ENCODE assay signal across 9 mouse cellular contexts in the genomic region with DNA sequence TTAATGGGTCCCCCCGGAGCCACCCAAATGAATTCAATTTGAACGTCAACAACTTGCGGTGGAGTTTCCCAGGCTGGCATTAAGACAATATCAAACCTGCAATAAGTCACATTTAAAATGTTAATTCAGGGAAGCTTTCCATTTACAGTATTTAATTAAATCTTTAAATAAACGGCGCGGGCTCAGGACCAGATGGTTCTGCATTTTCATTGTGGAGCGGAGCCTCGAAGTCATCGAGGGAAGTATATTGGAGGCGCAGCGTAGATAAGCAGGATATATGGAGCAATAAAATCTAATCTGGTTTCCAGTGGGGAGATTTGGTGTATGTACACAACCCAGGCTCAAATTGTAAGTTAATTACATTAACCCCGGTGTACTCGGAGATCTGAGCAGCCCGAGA.
DNase-seq lines count a peak whose midpoint lies in the region; ATAC-seq and TF ChIP-seq lines count a peak whose summit lies in the region.
"Had no signal": no experiment of that assay in that cellular context is flagged by ENCODE, and none has a peak within 500 bp of the region (broad histone marks: within the 10 kb centered on the region; RNA-seq: fewer than 3 reads in every experiment).

No protein-coding gene starts in this region.

- H3K36me3 ChIP-seq in heart, adult 2 months (ENCODE audit: control insufficient read depth, insufficient read depth, low read length): no peaks in the 10 kb centered on the region
- no peaks in the 10 kb centered on the region for H3K36me3 ChIP-seq in neural tube, embryonic 11.5 days (ENCODE audit: control insufficient read depth, insufficient read depth, low read length)
- H3K36me3 ChIP-seq in limb, embryonic 11.5 days (ENCODE audit: control insufficient read depth, insufficient read depth, low read length): no peaks in the 10 kb centered on the region; the same call in 1 of the 2 replicates
- H3K36me3 ChIP-seq in stomach, embryonic 15.5 days: no peaks in the 10 kb centered on the region

- H3K9me3 ChIP-seq in neural tube, embryonic 11.5 days (ENCODE audit: control insufficient read depth, low read length): no peaks in the 10 kb centered on the region
- no peaks in the 10 kb centered on the region for H3K9me3 ChIP-seq in limb, embryonic 11.5 days (ENCODE audit: control insufficient read depth, low read length)
- no peaks in the 10 kb centered on the region for H3K9me3 ChIP-seq in stomach, embryonic 15.5 days

- intact Hi-C loops in heart, adult 2 months (cut with DNase I): no loop called here
- intact Hi-C loops in heart, postnatal 36 days (cut with DNase I): no loop called here

- H3K4me1 ChIP-seq in heart, adult 2 months (ENCODE audit: control insufficient read depth, insufficient read depth, low read length): peaks cover 11% of the 10 kb centered on the region
- peaks cover 25% of the 10 kb centered on the region for H3K4me1 ChIP-seq in neural tube, embryonic 11.5 days (ENCODE audit: control insufficient read depth, insufficient read depth, low read length)
- peaks cover 36% of the 10 kb centered on the region for H3K4me1 ChIP-seq in limb, embryonic 11.5 days (ENCODE audit: control insufficient read depth, insufficient read depth, low read length)
- H3K4me1 ChIP-seq in stomach, embryonic 15.5 days: peaks cover 31% of the 10 kb centered on the region

- H3K27ac ChIP-seq in heart, adult 2 months: no peak overlapping the region
- H3K27ac ChIP-seq in neural tube, embryonic 11.5 days (ENCODE audit: low read depth, low read length): no peak overlapping the region
- H3K27ac ChIP-seq in limb, embryonic 11.5 days (replicated peaks; ENCODE audit: low read depth, low read length): no peak overlapping the region
- H3K27ac ChIP-seq in stomach, embryonic 15.5 days: no peak overlapping the region

- 12% methylated on average over 14 of the region's 14 CpGs for WGBS in heart, adult 2 months
- WGBS in neural tube, embryonic 11.5 days: under 1% methylated on average over 14 of the region's 14 CpGs
- under 1% methylated on average over 14 of the region's 14 CpGs for WGBS in limb, embryonic 11.5 days
- 2% methylated on average over 14 of the region's 14 CpGs for WGBS in stomach, embryonic 15.5 days

- no peak for TF ChIP-seq POLR2A in heart, adult 2 months (IDR thresholded peaks at IDR 0.05; ENCODE audit: insufficient read depth, low read depth, low read length)

- H3K4me2 ChIP-seq in neural tube, embryonic 11.5 days (ENCODE audit: low read depth): peak overlapping the region; percentile 4; the same call in 1 of the 2 replicates
- peak overlapping the region; percentile 64; the same call in 1 of the 2 replicates for H3K4me2 ChIP-seq in limb, embryonic 11.5 days (ENCODE audit: low read depth, severe bottlenecking)
- peak overlapping the region; percentile 61 for H3K4me2 ChIP-seq in stomach, embryonic 15.5 days

- no peak for TF ChIP-seq CTCF in heart, adult 2 months (IDR thresholded peaks at IDR 0.05)

- H3K27me3 ChIP-seq in heart, adult 2 months (ENCODE audit: control insufficient read depth, insufficient read depth, low read length): no peaks in the 10 kb centered on the region
- peaks cover 21% of the 10 kb centered on the region for H3K27me3 ChIP-seq in neural tube, embryonic 11.5 days (ENCODE audit: control insufficient read depth, insufficient read depth, low read length)
- peaks cover 26% of the 10 kb centered on the region for H3K27me3 ChIP-seq in limb, embryonic 11.5 days (ENCODE audit: control insufficient read depth, insufficient read depth, low read length)
- peaks cover 15% of the 10 kb centered on the region for H3K27me3 ChIP-seq in stomach, embryonic 15.5 days (replicated peaks)

- TF ChIP-seq EP300 in heart, adult 2 months (IDR thresholded peaks at IDR 0.05; ENCODE audit: insufficient read depth, low read depth, low read length): no peak

- no peak for ATAC-seq in neural tube, embryonic 11.5 days (ENCODE audit: insufficient read depth, low FRiP score, low TSS enrichment)
- ATAC-seq in limb, embryonic 11.5 days (ENCODE audit: insufficient number of reproducible peaks, low FRiP score, low TSS enrichment, low read depth): no peak
- no peak for ATAC-seq in stomach, embryonic 15.5 days (ENCODE audit: insufficient read depth, low FRiP score, low read depth)

- no peak overlapping the region for H3K9ac ChIP-seq in heart, adult 2 months (ENCODE audit: low read depth, low read length)
- no peak overlapping the region for H3K9ac ChIP-seq in neural tube, embryonic 11.5 days (ENCODE audit: low read length)
- H3K9ac ChIP-seq in limb, embryonic 11.5 days (ENCODE audit: low read length): no peak overlapping the region
- H3K9ac ChIP-seq in stomach, embryonic 15.5 days: no peak overlapping the region

- H3K4me3 ChIP-seq in heart, adult 2 months: peak overlapping the region; percentile 32
- no peak overlapping the region for H3K4me3 ChIP-seq in neural tube, embryonic 11.5 days (ENCODE audit: low read depth, low read length)
- no peak overlapping the region for H3K4me3 ChIP-seq in limb, embryonic 11.5 days (ENCODE audit: low read depth, low read length)
- H3K4me3 ChIP-seq in stomach, embryonic 15.5 days (replicated peaks): no peak overlapping the region

- no peak for DNase-seq in heart, adult 2 months
- no peak for DNase-seq in heart, postnatal 36 days
- no peak for DNase-seq in neural tube, embryonic 11.5 days (ENCODE audit: low spot score)
- DNase-seq in neural tube, embryonic 10.5 days (ENCODE audit: extremely low spot score, low spot score): no peak
- no peak for DNase-seq in limb, embryonic 11.5 days (ENCODE audit: low spot score)
- DNase-seq in thymus, postnatal 25 days: no peak
- no peak for DNase-seq in spleen, postnatal 36 days (ENCODE audit: low spot score in 2 of 2)
- DNase-seq: cerebellum, adult 11-12 months had no signal

- H3K79me2 ChIP-seq in heart, adult 2 months (replicated peaks; ENCODE audit: control insufficient read depth, insufficient read depth, low read length): no peaks in the 10 kb centered on the region

Comparison
In these comparisons a context has a peak if more than half of its experiments do, and no peak if none do; other contexts are left out.
1. H3K4me2 ChIP-seq: peak in every context shown above with its lines; median percentile 64 in limb, embryonic 11.5 days; 61 in stomach, embryonic 15.5 days; 4 in neural tube, embryonic 11.5 days.